Mouse (Mus musculus) midbrain, embryonic 15.5 days (tissue): ENCODE results near the gene I830077J02Rik. TPM values are rescaled to one million over a fixed set of nuclear protein-coding genes. Genes with fewer than 3 reads are reported as not detected.
"Not testable (repeated sequence)": the region's sequence is repeated elsewhere in the genome, so short reads cannot be mapped to it uniquely, and the experiment has no call there.

Experiments used
- ATAC-seq: fragments of 200-750 bp; cut with Nextera tagmentation; replicated peaks from 2 replicates; pipeline ENCODE4 v1.8.0; 2017; ENCODE audit warnings: moderate TSS enrichment
- H3K27ac ChIP-seq: fragments of 300-500 bp; sonication (generic); 2 replicates; pipeline ENCODE4 v1.5.1; 2015; ENCODE audit warnings: mild to moderate bottlenecking, inconsistent platforms
- H3K27me3 ChIP-seq: fragments of 300-500 bp; sonication (generic); replicated peaks from 2 replicates; pipeline ENCODE4 v1.6.1; 2015; ENCODE audit warnings: inconsistent platforms
- H3K36me3 ChIP-seq: fragments of 300-500 bp; sonication (generic); replicated peaks from 2 replicates; pipeline ENCODE4 v1.6.1; 2015; ENCODE audit warnings: inconsistent platforms
- H3K4me1 ChIP-seq: fragments of 300-500 bp; sonication (generic); 2 replicates; pipeline ENCODE4 v1.6.1; 2015; ENCODE audit warnings: inconsistent platforms
- H3K4me2 ChIP-seq: fragments of 300-500 bp; sonication (generic); 2 replicates; pipeline ENCODE4 v1.6.1; 2015; ENCODE audit warnings: inconsistent platforms, mild to moderate bottlenecking, moderate library complexity
- H3K4me3 ChIP-seq: fragments of 300-500 bp; sonication (generic); 2 replicates; pipeline ENCODE4 v1.5.1; 2015; ENCODE audit warnings: mild to moderate bottlenecking, inconsistent platforms
- H3K9ac ChIP-seq: fragments of 300-500 bp; sonication (generic); 2 replicates; pipeline ENCODE4 v1.6.1; 2015; ENCODE audit warnings: mild to moderate bottlenecking, inconsistent platforms
- H3K9me3 ChIP-seq: fragments of 300-500 bp; sonication (generic); 2 replicates; pipeline ENCODE4 v1.6.1; 2016; ENCODE audit warnings: inconsistent platforms
- WGBS: fragments of 180-500 bp; shearing (Covaris S2); methylation state at CpG from one replicate; pipeline ENCODE4 v1.1.7; 2015; ENCODE audit warnings: mixed read lengths; 5-methylcytosine and 5-hydroxymethylcytosine counted together
- polyA plus RNA-seq: library from polyadenylated mRNA; unstranded; fragments of >200 nt; fragmentation: Nextera tagmentation; extraction: Ambion mirVana; gene quantifications from 2 replicates; pipeline ENCODE4 v1.2.1, GENCODE M21; 2015

Gene I830077J02Rik
- polyA plus RNA-seq, 1 experiment from 2014 or later: 0.34 TPM

DNA sequence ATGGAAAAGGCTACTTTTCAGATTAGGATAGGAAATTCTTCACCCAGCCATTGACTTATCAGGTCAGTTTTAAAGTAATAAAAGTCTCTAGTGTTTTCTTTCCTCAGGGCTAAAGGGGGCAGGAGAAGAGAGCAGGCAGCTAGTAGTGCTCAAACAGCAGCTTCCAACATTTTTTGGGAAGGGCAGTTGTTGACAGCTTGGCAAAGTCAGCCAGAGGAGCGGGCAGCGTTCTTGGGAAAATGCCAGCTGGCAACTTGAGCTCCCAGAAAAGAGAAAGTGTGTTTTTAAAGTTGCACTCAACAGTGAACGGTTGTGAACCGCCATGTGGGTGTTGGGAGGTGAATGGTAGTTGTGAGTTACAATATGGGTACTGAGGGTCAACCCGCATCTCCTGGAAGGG lies 2.6 kb upstream of the I830077J02Rik start:
- Histone ChIP-seq H3K27me3 (no peaks in the 10 kb centered on the region), H3K36me3 (0 out of 2 replicates have a peak, but pooled peaks cover 3% of the 10 kb centered on the region), H3K4me3 (no peak overlapping the region), H3K9me3 (no peaks in the 10 kb centered on the region), H3K27ac (no peak overlapping the region), H3K4me1 (no peaks in the 10 kb centered on the region), H3K4me2 (no peak overlapping the region), H3K9ac (no peak overlapping the region)
- ATAC-seq: no peak
- WGBS: 85% methylated on average over 5 of the region's 5 CpGs

GRCm38 (mm10) chr3:105933926-105934325 lies 1.5 kb upstream of the I830077J02Rik start:
- H3K4me2 ChIP-seq: no peak overlapping the region
- no peaks in the 10 kb centered on the region for H3K4me1 ChIP-seq
- H3K27ac ChIP-seq: no peak overlapping the region
- H3K4me3 ChIP-seq: no peak overlapping the region
- 0 out of 2 replicates have a peak, but pooled peaks cover 3% of the 10 kb centered on the region for H3K36me3 ChIP-seq
- 96% methylated on average over 6 of the region's 6 CpGs for WGBS
- H3K9me3 ChIP-seq: no peaks in the 10 kb centered on the region
- no peak overlapping the region for H3K9ac ChIP-seq
- no peak for ATAC-seq
- no peaks in the 10 kb centered on the region for H3K27me3 ChIP-seq

DNA sequence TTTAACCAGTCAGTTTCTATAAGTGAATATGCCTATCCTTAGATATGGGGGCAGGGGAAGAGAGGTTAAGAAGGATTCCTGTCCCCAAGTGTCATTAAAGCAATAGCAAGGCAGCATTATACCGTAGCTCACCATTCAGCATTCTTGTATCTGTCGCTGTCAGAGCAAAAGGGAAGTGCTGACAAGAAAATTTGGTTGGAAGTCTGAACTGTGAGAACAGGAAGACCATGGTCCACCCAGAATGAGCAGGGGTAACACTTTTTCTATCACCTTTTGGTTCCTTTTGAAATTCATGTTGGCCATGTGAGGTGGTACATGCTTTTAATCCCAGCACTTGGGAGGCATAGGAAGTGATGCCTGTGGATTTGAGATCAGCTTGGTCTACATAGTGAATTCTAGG lies 1.4 kb downstream of the I830077J02Rik start:
- H3K4me1 ChIP-seq: no peaks in the 10 kb centered on the region
- H3K27me3 ChIP-seq: no peaks in the 10 kb centered on the region
- H3K36me3 ChIP-seq: no peaks in the 10 kb centered on the region
- no peak overlapping the region for H3K27ac ChIP-seq
- no peak overlapping the region for H3K9ac ChIP-seq
- no peak overlapping the region for H3K4me2 ChIP-seq
- no peaks in the 10 kb centered on the region for H3K9me3 ChIP-seq
- WGBS: 96% methylated on average over 2 of the region's 2 CpGs
- no peak for ATAC-seq
- H3K4me3 ChIP-seq: no peak overlapping the region

DNA sequence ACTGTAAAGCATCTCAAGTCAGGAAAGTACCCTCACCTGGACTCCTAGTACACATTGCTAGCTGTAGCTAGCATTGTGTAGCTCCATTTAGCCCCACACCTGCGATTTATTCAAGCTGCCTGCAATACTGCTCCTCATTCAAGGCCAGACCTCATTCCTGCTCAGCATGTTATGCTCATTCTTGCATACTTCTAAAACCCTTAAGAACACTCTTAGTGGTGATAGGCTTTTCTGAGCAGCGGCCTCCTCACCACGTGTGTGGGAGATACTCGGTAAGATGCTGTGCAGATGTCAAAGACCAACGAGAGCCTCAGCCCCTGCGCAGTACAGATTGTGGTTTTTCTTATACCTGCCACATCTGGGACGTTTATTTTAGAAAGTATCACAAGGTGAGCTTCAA lies 2.6 kb downstream of the I830077J02Rik start:
- Histone ChIP-seq H3K4me1 (no peaks in the 10 kb centered on the region), H3K27me3 (no peaks in the 10 kb centered on the region), H3K36me3 (no peaks in the 10 kb centered on the region), H3K9ac (no peak overlapping the region), H3K4me3 (no peak overlapping the region), H3K27ac (no peak overlapping the region), H3K9me3 (no peaks in the 10 kb centered on the region), H3K4me2 (no peak overlapping the region)
- ATAC-seq: no peak
- WGBS: 84% methylated on average over 7 of the region's 7 CpGs

DNA sequence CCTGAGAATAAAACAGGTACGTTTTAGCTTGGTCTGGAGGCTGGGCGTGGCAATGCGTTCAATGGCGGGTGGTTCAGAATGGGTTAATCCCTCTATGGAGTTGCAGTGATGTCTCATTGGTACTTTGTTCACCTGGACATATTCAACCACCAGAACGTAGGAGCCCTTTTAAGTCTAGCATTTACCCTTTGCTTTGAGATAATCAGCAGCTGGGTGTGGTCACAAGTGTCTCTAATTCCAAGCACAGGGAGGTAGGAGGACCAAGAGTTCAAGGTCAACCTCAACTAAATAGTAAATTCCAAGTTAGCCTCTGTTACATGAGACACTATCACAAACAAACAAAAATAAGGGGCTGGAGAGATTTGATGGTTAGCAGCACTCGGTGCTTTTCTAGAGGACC lies 3.7 kb downstream of the I830077J02Rik start:
- Histone ChIP-seq H3K9ac (no peak overlapping the region), H3K4me1 (no peaks in the 10 kb centered on the region), H3K27me3 (no peaks in the 10 kb centered on the region), H3K27ac (no peak overlapping the region), H3K4me2 (no peak overlapping the region), H3K4me3 (no peak overlapping the region), H3K36me3 (no peaks in the 10 kb centered on the region), H3K9me3 (no peaks in the 10 kb centered on the region)
- WGBS: 93% methylated on average over 6 of the region's 6 CpGs
- ATAC-seq: no peak

- H3K9me3 ChIP-seq: no peaks in the 10 kb centered on the region
- no peak overlapping the region for H3K4me2 ChIP-seq
- ATAC-seq: no peak
- no peaks in the 10 kb centered on the region for H3K4me1 ChIP-seq
- H3K9ac ChIP-seq: no peak overlapping the region
- 96% methylated on average over 3 of the region's 3 CpGs for WGBS
- H3K36me3 ChIP-seq: no peaks in the 10 kb centered on the region
- no peak overlapping the region for H3K27ac ChIP-seq
- no peak overlapping the region for H3K4me3 ChIP-seq
- no peaks in the 10 kb centered on the region for H3K27me3 ChIP-seq
These were observed 4.3 kb downstream of the I830077J02Rik start for GRCm38 (mm10) chr3:105928195-105928569.

GRCm38 (mm10) chr3:105927561-105928194 lies 4.8 kb downstream of the I830077J02Rik start:
- no peaks in the 10 kb centered on the region for H3K36me3 ChIP-seq
- no peak overlapping the region for H3K27ac ChIP-seq
- 84% methylated on average over 7 of the region's 7 CpGs for WGBS
- ATAC-seq: no peak
- no peak overlapping the region for H3K9ac ChIP-seq
- H3K4me3 ChIP-seq: no peak overlapping the region
- H3K9me3 ChIP-seq: no peaks in the 10 kb centered on the region
- H3K27me3 ChIP-seq: no peaks in the 10 kb centered on the region
- no peak overlapping the region for H3K4me2 ChIP-seq
- no peaks in the 10 kb centered on the region for H3K4me1 ChIP-seq

DNA sequence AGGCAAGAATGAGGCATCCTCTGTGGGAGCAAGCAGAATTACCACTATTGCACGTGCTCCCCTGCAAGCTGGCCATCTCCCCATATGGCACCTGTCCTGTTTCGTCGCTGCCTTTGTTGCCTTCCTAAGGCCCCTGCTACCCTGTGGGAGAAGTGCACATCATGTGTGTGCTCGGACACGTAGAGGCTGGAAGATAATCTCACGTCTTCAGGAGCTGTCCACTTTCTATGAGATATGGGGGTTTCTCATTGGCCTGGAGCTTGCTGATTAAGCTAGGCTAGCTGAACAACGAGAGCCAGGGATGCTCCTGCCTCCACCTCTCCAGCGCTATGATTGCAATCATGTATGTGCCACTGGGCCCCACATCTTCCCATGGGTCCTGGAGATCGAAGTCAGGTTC lies 7.8 kb downstream of the I830077J02Rik start:
- WGBS: 89% methylated on average over 9 of the region's 9 CpGs
- Histone ChIP-seq H3K4me3 (no peak overlapping the region), H3K27me3 (no peaks in the 10 kb centered on the region)

GRCm38 (mm10) chr3:105921959-105922358 lies 10.5 kb downstream of the I830077J02Rik start:
- no peak for ATAC-seq

More for the DNA sequence above, 7.8 kb downstream of the I830077J02Rik start:
- H3K9me3 ChIP-seq: no peaks in the 10 kb centered on the region
- no peak overlapping the region for H3K27ac ChIP-seq
- no peak for ATAC-seq
- H3K9ac ChIP-seq: no peak overlapping the region
- H3K4me2 ChIP-seq: no peak overlapping the region
- H3K4me1 ChIP-seq: no peaks in the 10 kb centered on the region
- no peaks in the 10 kb centered on the region for H3K36me3 ChIP-seq

GRCm38 (mm10) chr3:105920743-105921142 lies 11.7 kb downstream of the I830077J02Rik start:
- not testable (repeated sequence) for H3K4me1 ChIP-seq, H3K4me3 ChIP-seq, H3K4me2 ChIP-seq, H3K9ac ChIP-seq, H3K27me3 ChIP-seq, H3K9me3 ChIP-seq, H3K27ac ChIP-seq, H3K36me3 ChIP-seq, ATAC-seq

More at GRCm38 (mm10) chr3:105921959-105922358, 10.5 kb downstream of the I830077J02Rik start:
- Histone ChIP-seq H3K9ac (no peak overlapping the region), H3K27ac (no peak overlapping the region), H3K4me3 (no peak overlapping the region), H3K4me2 (no peak overlapping the region), H3K36me3 (no peaks in the 10 kb centered on the region), H3K4me1 (no peaks in the 10 kb centered on the region), H3K9me3 (no peaks in the 10 kb centered on the region), H3K27me3 (no peaks in the 10 kb centered on the region)
- 80% methylated on average over 2 of the region's 2 CpGs for WGBS

DNA sequence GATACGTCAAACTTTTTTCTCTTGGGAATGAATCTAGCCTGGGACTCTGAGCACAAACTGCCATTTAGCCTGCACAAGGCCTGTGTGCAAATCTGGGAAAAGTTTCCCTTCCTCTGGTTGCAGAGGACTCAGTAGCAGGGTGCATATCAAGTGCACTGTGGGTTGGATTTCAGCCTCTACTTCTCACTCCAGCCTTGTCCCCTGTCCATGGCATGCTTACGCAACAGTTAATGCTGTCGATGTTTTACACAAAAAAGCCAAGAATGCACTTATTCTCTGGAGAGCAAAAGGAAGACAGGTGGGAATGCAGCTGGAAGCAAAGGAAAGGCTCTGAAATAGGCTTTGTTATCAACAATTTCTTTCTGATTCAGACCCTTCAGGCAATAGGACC lies 14.1 kb downstream of the I830077J02Rik start:
- no peaks in the 10 kb centered on the region for H3K27me3 ChIP-seq
- WGBS: 72% methylated on average over 3 of the region's 3 CpGs
- no peak overlapping the region for H3K4me2 ChIP-seq
- no peaks in the 10 kb centered on the region for H3K36me3 ChIP-seq
- H3K9ac ChIP-seq: no peak overlapping the region
- H3K4me1 ChIP-seq: no peaks in the 10 kb centered on the region
- H3K27ac ChIP-seq: no peak overlapping the region
- H3K4me3 ChIP-seq: no peak overlapping the region
- no peak for ATAC-seq
- H3K9me3 ChIP-seq: no peaks in the 10 kb centered on the region

- Histone ChIP-seq H3K27me3 (no peaks in the 10 kb centered on the region), H3K36me3 (no peaks in the 10 kb centered on the region), H3K27ac (no peak overlapping the region), H3K4me1 (no peaks in the 10 kb centered on the region), H3K9ac (no peak overlapping the region), H3K4me3 (no peak overlapping the region), H3K9me3 (no peaks in the 10 kb centered on the region), H3K4me2 (no peak overlapping the region)
- no peak for ATAC-seq
- 69% methylated on average over 10 of the region's 10 CpGs for WGBS
These were observed 14.7 kb downstream of the I830077J02Rik start for GRCm38 (mm10) chr3:105917656-105918354.

DNA sequence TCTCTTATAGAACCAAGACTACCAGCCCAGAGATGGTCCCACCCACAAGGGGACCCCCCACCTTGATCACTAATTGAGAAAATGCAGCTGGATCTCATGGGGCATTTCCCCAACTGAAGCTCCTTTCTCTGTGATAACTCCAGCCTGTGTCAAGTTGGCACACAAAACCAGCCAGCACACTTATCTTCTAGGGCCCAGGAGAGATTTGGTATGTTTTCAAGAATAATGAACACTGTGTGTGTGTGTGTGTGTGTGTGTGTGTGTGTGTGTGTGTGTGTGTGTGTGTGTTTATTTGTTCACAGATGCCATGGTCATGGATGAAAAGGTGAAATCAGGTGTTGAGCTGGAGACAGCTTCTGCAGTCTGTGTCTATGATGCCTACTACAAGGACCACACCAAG lies 16.0 kb downstream of the I830077J02Rik start:
- H3K4me3 ChIP-seq, H3K4me2 ChIP-seq, ATAC-seq: not testable (repeated sequence)

More for the DNA sequence above, 16.0 kb downstream of the I830077J02Rik start:
- not testable (repeated sequence) for H3K9me3 ChIP-seq, H3K4me1 ChIP-seq, H3K9ac ChIP-seq, H3K27me3 ChIP-seq, H3K27ac ChIP-seq, H3K36me3 ChIP-seq
